ENCODE assay signal across 8 mouse cellular contexts in genomic region chr8:70838654-70839407, GRCm38 (mm10). TPM values are rescaled to one million over a fixed set of nuclear protein-coding genes. Genes with fewer than 3 reads are reported as not detected.
DNase-seq lines count a peak whose midpoint lies in the region; ATAC-seq and TF ChIP-seq lines count a peak whose summit lies in the region.

No protein-coding gene starts in this region.

- H3K9ac ChIP-seq in lung, embryonic 14.5 days, result peak overlapping the region; percentile 76
- peak overlapping the region; percentile 77 for H3K9ac ChIP-seq in forebrain, postnatal 0 days
- peak overlapping the region; percentile 79 for H3K9ac ChIP-seq in neural tube, embryonic 12.5 days

- peak overlapping the region; percentile 73 for H3K4me3 ChIP-seq in lung, embryonic 14.5 days (ENCODE audit: low read depth, low read length)
- H3K4me3 ChIP-seq in forebrain, postnatal 0 days (ENCODE audit: low read depth, low read length), result peak overlapping the region; percentile 62
- peak overlapping the region; percentile 57 for H3K4me3 ChIP-seq in neural tube, embryonic 12.5 days

- no peaks in the 10 kb centered on the region for H3K9me3 ChIP-seq in lung, embryonic 14.5 days (ENCODE audit: low read depth, low read length)
- H3K9me3 ChIP-seq in forebrain, postnatal 0 days (ENCODE audit: low read length), result no peaks in the 10 kb centered on the region
- H3K9me3 ChIP-seq in neural tube, embryonic 12.5 days, result no peaks in the 10 kb centered on the region

- no peak for TF ChIP-seq POLR2A in brain, embryonic 14.5 days (IDR thresholded peaks at IDR 0.05; ENCODE audit: borderline replicate concordance, extremely low read depth, insufficient read depth, insufficient read length, poor library complexity, severe bottlenecking)

- H3K4me1 ChIP-seq in lung, embryonic 14.5 days (ENCODE audit: insufficient read depth), result 0 out of 2 replicates have a peak, but pooled peaks cover 3% of the 10 kb centered on the region
- H3K4me1 ChIP-seq in forebrain, postnatal 0 days (ENCODE audit: insufficient read depth), result no peaks in the 10 kb centered on the region
- H3K4me1 ChIP-seq in neural tube, embryonic 12.5 days, result peaks cover 9% of the 10 kb centered on the region

- no peaks in the 10 kb centered on the region for H3K27me3 ChIP-seq in lung, embryonic 14.5 days (ENCODE audit: insufficient read depth, low read length)
- no peaks in the 10 kb centered on the region for H3K27me3 ChIP-seq in forebrain, postnatal 0 days (ENCODE audit: insufficient read depth, low read length)
- no peaks in the 10 kb centered on the region for H3K27me3 ChIP-seq in neural tube, embryonic 12.5 days (replicated peaks)

- TF ChIP-seq CTCF in lung, embryonic 14.5 days (IDR thresholded peaks at IDR 0.05; ENCODE audit: low read depth), result no peak
- TF ChIP-seq CTCF in brain, embryonic 14.5 days (IDR thresholded peaks at IDR 0.05; ENCODE audit: borderline replicate concordance, extremely low read depth, insufficient read depth, insufficient read length), result no peak
- TF ChIP-seq CTCF in forebrain, postnatal 0 days (IDR thresholded peaks at IDR 0.05; ENCODE audit: low read depth), result no peak

- H3K27ac ChIP-seq in lung, embryonic 14.5 days (ENCODE audit: low read depth), result peak overlapping the region; percentile 93
- peak overlapping the region; percentile 96 for H3K27ac ChIP-seq in forebrain, postnatal 0 days (ENCODE audit: low read depth, low read length)
- peak overlapping the region; percentile 42; the same call in 1 of the 2 replicates for H3K27ac ChIP-seq in neural tube, embryonic 12.5 days

- WGBS in lung, embryonic 14.5 days, result 1% methylated on average over 66 of the region's 66 CpGs
- 4% methylated on average over 66 of the region's 66 CpGs for WGBS in forebrain, postnatal 0 days
- WGBS in neural tube, embryonic 12.5 days, result 3% methylated on average over 66 of the region's 66 CpGs

- peak overlapping the region; percentile 89 for H3K4me2 ChIP-seq in lung, embryonic 14.5 days
- peak overlapping the region; percentile 70 for H3K4me2 ChIP-seq in forebrain, postnatal 0 days (ENCODE audit: low read depth)
- H3K4me2 ChIP-seq in neural tube, embryonic 12.5 days (replicated peaks), result peak overlapping the region; percentile 78

- H3K36me3 ChIP-seq in lung, embryonic 14.5 days (ENCODE audit: insufficient read depth), result no peaks in the 10 kb centered on the region; the same call in 1 of the 2 replicates
- H3K36me3 ChIP-seq in forebrain, postnatal 0 days (ENCODE audit: insufficient read depth), result peaks cover 2% of the 10 kb centered on the region; the same call in 1 of the 2 replicates
- H3K36me3 ChIP-seq in neural tube, embryonic 12.5 days, result peaks cover 13% of the 10 kb centered on the region; the same call in 1 of the 2 replicates

- no peak for DNase-seq in lung, embryonic 14.5 days
- no peak for DNase-seq in lung, postnatal 14 days
- peak; percentile 26 for DNase-seq in brain, embryonic 14.5 days (ENCODE audit: low read depth)
- no peak for DNase-seq in forebrain, postnatal 0 days
- peak; percentile 47 for DNase-seq in liver
- DNase-seq in left cerebral cortex, adult 18-20 months (ENCODE audit: low spot score in 2 of 2), result no peak
- DNase-seq in frontal cortex, postnatal 14 days (ENCODE audit: low spot score in 2 of 2), result no peak

- peak; percentile 42 for ATAC-seq in lung, embryonic 14.5 days (ENCODE audit: insufficient read depth)
- peak; percentile 66 for ATAC-seq in forebrain, postnatal 0 days
- peak; percentile 49 for ATAC-seq in neural tube, embryonic 12.5 days (ENCODE audit: low FRiP score, low read depth)

RNA-seq across cellular contexts. Expression of gene Arrdc2, which starts 0.7 kb away (rescaled TPM):
- 4.3 and 4.4 TPM in 2 replicates for polyA plus RNA-seq in lung, embryonic 14.5 days (2014; fragmentation: Nextera tagmentation; extraction: Ambion mirVana)
- polyA plus RNA-seq in brain, embryonic 14.5 days (2012; rRNA removed), result 27.2 and 38.6 TPM in 2 replicates
- 15.4 and 25.9 TPM in 2 replicates for total RNA-seq in forebrain, postnatal 0 days (2014; rRNA removed)
- 5.6 and 7.1 TPM in 2 replicates for polyA plus RNA-seq in forebrain, postnatal 0 days (2015; fragmentation: Nextera tagmentation; extraction: Ambion mirVana)
- polyA plus RNA-seq in neural tube, embryonic 12.5 days (2016; fragmentation: Nextera tagmentation; extraction: Ambion mirVana), result 9.7 and 10.2 TPM in 2 replicates
- total RNA-seq in left cerebral cortex, adult 18-20 months (2021), result 10 to 100 TPM; 12.0 to 13.3 TPM

RNA-seq across cellular contexts. Expression of gene Kcnn1, which starts 24.2 kb away (rescaled TPM):
- polyA plus RNA-seq in lung, embryonic 14.5 days (2014; fragmentation: Nextera tagmentation; extraction: Ambion mirVana), result 0.54 and 0.72 TPM in 2 replicates
- 37.8 and 38.4 TPM in 2 replicates for polyA plus RNA-seq in brain, embryonic 14.5 days (2012; rRNA removed)
- 20.5 and 31.5 TPM in 2 replicates for total RNA-seq in forebrain, postnatal 0 days (2014; rRNA removed)
- 9.4 and 9.8 TPM in 2 replicates for polyA plus RNA-seq in forebrain, postnatal 0 days (2015; fragmentation: Nextera tagmentation; extraction: Ambion mirVana)
- 24.8 and 26.4 TPM in 2 replicates for polyA plus RNA-seq in neural tube, embryonic 12.5 days (2016; fragmentation: Nextera tagmentation; extraction: Ambion mirVana)
- 10 to 100 TPM; 17.4 to 19.3 TPM for total RNA-seq in left cerebral cortex, adult 18-20 months (2021)

RNA-seq across cellular contexts. Expression of gene Il12rb1, which starts 30.6 kb away (rescaled TPM):
- polyA plus RNA-seq in lung, embryonic 14.5 days (2014; fragmentation: Nextera tagmentation; extraction: Ambion mirVana), result 0.17 TPM in 1 of 2 replicates, not detected in the other
- 0.11 and 0.14 TPM in 2 replicates for polyA plus RNA-seq in brain, embryonic 14.5 days (2012; rRNA removed)
- total RNA-seq in forebrain, postnatal 0 days (2014; rRNA removed), result 0.05 TPM in 1 of 2 replicates, not detected in the other
- not detected in 2 replicates for polyA plus RNA-seq in forebrain, postnatal 0 days (2015; fragmentation: Nextera tagmentation; extraction: Ambion mirVana)
- not detected in 2 replicates for polyA plus RNA-seq in neural tube, embryonic 12.5 days (2016; fragmentation: Nextera tagmentation; extraction: Ambion mirVana)
- under 1 TPM; 0.63 to 0.77 TPM for total RNA-seq in left cerebral cortex, adult 18-20 months (2021)

RNA-seq across cellular contexts. Expression of gene Mast3, which starts 34.0 kb away (rescaled TPM):
- polyA plus RNA-seq in lung, embryonic 14.5 days (2014; fragmentation: Nextera tagmentation; extraction: Ambion mirVana), result 16.1 and 18.0 TPM in 2 replicates
- polyA plus RNA-seq in brain, embryonic 14.5 days (2012; rRNA removed), result 45.2 and 48.3 TPM in 2 replicates
- 26.2 and 60.0 TPM in 2 replicates for total RNA-seq in forebrain, postnatal 0 days (2014; rRNA removed)
- polyA plus RNA-seq in forebrain, postnatal 0 days (2015; fragmentation: Nextera tagmentation; extraction: Ambion mirVana), result 20.3 and 25.2 TPM in 2 replicates
- polyA plus RNA-seq in neural tube, embryonic 12.5 days (2016; fragmentation: Nextera tagmentation; extraction: Ambion mirVana), result 15.9 and 17.4 TPM in 2 replicates
- total RNA-seq in left cerebral cortex, adult 18-20 months (2021), result 100 to 1,000 TPM; 317 to 334 TPM

RNA-seq across cellular contexts. Expression of gene Ccdc124, which starts 34.9 kb away (rescaled TPM):
- 121 and 125 TPM in 2 replicates for polyA plus RNA-seq in lung, embryonic 14.5 days (2014; fragmentation: Nextera tagmentation; extraction: Ambion mirVana)
- 94.9 and 111 TPM in 2 replicates for polyA plus RNA-seq in brain, embryonic 14.5 days (2012; rRNA removed)
- 34.7 and 59.9 TPM in 2 replicates for total RNA-seq in forebrain, postnatal 0 days (2014; rRNA removed)
- polyA plus RNA-seq in forebrain, postnatal 0 days (2015; fragmentation: Nextera tagmentation; extraction: Ambion mirVana), result 161 and 175 TPM in 2 replicates
- polyA plus RNA-seq in neural tube, embryonic 12.5 days (2016; fragmentation: Nextera tagmentation; extraction: Ambion mirVana), result 142 and 145 TPM in 2 replicates
- 100 to 1,000 TPM; 101 to 102 TPM for total RNA-seq in left cerebral cortex, adult 18-20 months (2021)

Comparison
In these comparisons a context has a peak if more than half of its experiments do, and no peak if none do; other contexts are left out.
1. DNase-seq: peak in brain, embryonic 14.5 days (single experiment) and liver (single experiment); none in lung, embryonic 14.5 days (single experiment), lung, postnatal 14 days (single experiment), forebrain, postnatal 0 days (single experiment), left cerebral cortex, adult 18-20 months (0 of 2) and frontal cortex, postnatal 14 days (0 of 2).
2. H3K27ac ChIP-seq: peak in every context shown above with its lines; median percentile 96 in forebrain, postnatal 0 days; 93 in lung, embryonic 14.5 days; 42 in neural tube, embryonic 12.5 days.
3. Peak in every context shown above with its lines, with median percentiles within 50 percentile points of each other: ATAC-seq, H3K4me2 ChIP-seq, H3K4me3 ChIP-seq and H3K9ac ChIP-seq.